Comparison of ENCODE assay signal across 32 mouse cellular contexts in the genomic region with DNA sequence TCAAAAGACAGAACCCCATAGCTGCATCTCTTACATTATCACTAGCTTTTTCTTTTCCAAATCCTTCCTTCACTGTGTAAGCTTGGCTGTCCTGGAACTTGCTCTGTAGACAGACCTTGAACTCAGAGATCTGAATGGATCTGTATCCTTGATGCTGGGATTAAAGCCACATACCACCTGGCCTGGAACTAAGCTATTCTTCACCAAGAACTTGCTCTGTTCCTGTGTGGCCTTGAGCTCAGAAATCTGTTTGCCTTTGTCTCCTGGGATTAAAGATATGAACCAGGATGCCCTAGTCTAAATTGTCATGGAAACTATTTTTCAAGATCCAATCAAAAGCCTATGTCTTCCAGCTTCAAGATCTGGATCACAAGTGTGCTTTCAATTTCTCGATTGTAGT.
"Had no signal": no experiment of that assay in that cellular context is flagged by ENCODE, and none has a peak within 500 bp of the region (broad histone marks: within the 10 kb centered on the region; RNA-seq: fewer than 3 reads in every experiment).

No protein-coding gene starts in this region.

- H3K4me3 ChIP-seq: limb, embryonic 10.5 days; limb, embryonic 12.5 days; limb, embryonic 13.5 days; limb, embryonic 15.5 days; liver, embryonic 13.5 days; liver, embryonic 15.5 days; lung, embryonic 15.5 days; megakaryocyte, embryonic 14.5 days; midbrain, embryonic 10.5 days; midbrain, embryonic 12.5 days; midbrain, embryonic 13.5 days; midbrain, embryonic 15.5 days; myocyte; neural tube, embryonic 12.5 days; neural tube, embryonic 13.5 days had no signal

- H3K27ac ChIP-seq: limb, embryonic 10.5 days; limb, embryonic 12.5 days; limb, embryonic 13.5 days; limb, embryonic 15.5 days; liver, embryonic 13.5 days; liver, embryonic 14.5 days; liver, embryonic 15.5 days; lung, embryonic 15.5 days; macrophage; midbrain, embryonic 10.5 days; midbrain, embryonic 12.5 days; midbrain, embryonic 13.5 days; midbrain, embryonic 15.5 days; neural tube, embryonic 12.5 days; neural tube, embryonic 13.5 days had no signal

- H3K4me2 ChIP-seq: limb, embryonic 12.5 days; limb, embryonic 13.5 days; limb, embryonic 15.5 days; liver, embryonic 11.5 days; liver, embryonic 13.5 days; liver, embryonic 15.5 days; lung, embryonic 14.5 days; lung, embryonic 15.5 days; midbrain, embryonic 11.5 days; midbrain, embryonic 12.5 days; midbrain, embryonic 13.5 days; midbrain, embryonic 15.5 days; neural tube, embryonic 12.5 days; neural tube, embryonic 13.5 days had no signal

- H3K4me1 ChIP-seq: limb, embryonic 10.5 days; limb, embryonic 12.5 days; limb, embryonic 13.5 days; limb, embryonic 15.5 days; liver, embryonic 13.5 days; liver, embryonic 15.5 days; lung, embryonic 15.5 days; megakaryocyte, embryonic 14.5 days; midbrain, embryonic 10.5 days; midbrain, embryonic 12.5 days; midbrain, embryonic 13.5 days; midbrain, embryonic 15.5 days; neural tube, embryonic 12.5 days; neural tube, embryonic 13.5 days had no signal

- H3K9ac ChIP-seq: limb, embryonic 12.5 days; limb, embryonic 13.5 days; limb, embryonic 15.5 days; liver, embryonic 13.5 days; liver, embryonic 14.5 days; liver, embryonic 15.5 days; liver, postnatal 0 days; lung, embryonic 14.5 days; lung, embryonic 15.5 days; midbrain, embryonic 12.5 days; midbrain, embryonic 13.5 days; midbrain, embryonic 15.5 days; neural tube, embryonic 12.5 days; neural tube, embryonic 13.5 days had no signal

- DNase-seq: left cerebral cortex, postnatal 4 days; liver; liver, embryonic 13.5 days; liver, postnatal 0 days; lung, adult 18-20 months; lung, adult 2 months; lung, embryonic 14.5 days; lung, postnatal 10 days; lung, postnatal 14 days; lung, postnatal 36 days; lung, postnatal 4 days; midbrain, embryonic 14.5 days had no signal

- ATAC-seq: liver, postnatal 0 days; lung, postnatal 0 days; midbrain, embryonic 13.5 days; midbrain, embryonic 15.5 days; midbrain, embryonic 16.5 days had no signal

- H3K9me3 ChIP-seq: limb, embryonic 10.5 days; limb, embryonic 12.5 days; limb, embryonic 13.5 days; limb, embryonic 15.5 days; liver, embryonic 13.5 days; liver, embryonic 15.5 days; lung, embryonic 15.5 days; megakaryocyte, embryonic 14.5 days; midbrain, embryonic 10.5 days; midbrain, embryonic 12.5 days; midbrain, embryonic 13.5 days; midbrain, embryonic 15.5 days; neural tube, embryonic 12.5 days; neural tube, embryonic 13.5 days had no signal

- H3K27me3 ChIP-seq: limb, embryonic 12.5 days; limb, embryonic 13.5 days; limb, embryonic 15.5 days; liver, embryonic 13.5 days; liver, embryonic 15.5 days; lung, embryonic 15.5 days; megakaryocyte, embryonic 14.5 days; midbrain, embryonic 12.5 days; midbrain, embryonic 13.5 days; midbrain, embryonic 15.5 days; neural tube, embryonic 12.5 days; neural tube, embryonic 13.5 days had no signal

- H3K36me3 ChIP-seq: limb, embryonic 10.5 days; limb, embryonic 12.5 days; limb, embryonic 13.5 days; limb, embryonic 15.5 days; liver, embryonic 13.5 days; liver, embryonic 15.5 days; lung, embryonic 15.5 days; midbrain, embryonic 10.5 days; midbrain, embryonic 12.5 days; midbrain, embryonic 13.5 days; midbrain, embryonic 15.5 days; neural tube, embryonic 12.5 days; neural tube, embryonic 13.5 days had no signal
